Mouse (Mus musculus): ENCODE results near the gene Birc5. TPM values are rescaled to one million over a fixed set of nuclear protein-coding genes. Genes with fewer than 3 reads are reported as not detected.

Gene Birc5
- total RNA-seq, 2 experiments from 2014 or later, result 0.74 to 0.84 TPM

Other genes starting within 250 kb of the Birc5 start
- 10 to 100 TPM; 15.0 to 19.6 TPM for gene Tnrc6c, start 195.0 kb upstream of the Birc5 start, total RNA-seq (2021)
- 1 to 10 TPM; 1.2 to 1.7 TPM for gene Tmc8, start 67.2 kb upstream of the Birc5 start, total RNA-seq (2021)
- gene Tmc6, start 67.1 kb upstream of the Birc5 start, total RNA-seq (2021), result 1 to 10 TPM; 5.8 to 5.9 TPM
- not detected for gene 6030468B19Rik, start 51.6 kb upstream of the Birc5 start, total RNA-seq (2021)
- under 1 TPM; 0.57 to 0.89 TPM for gene Gm20708, start 39.6 kb upstream of the Birc5 start, total RNA-seq (2021)
- 100 to 1,000 TPM; 155 to 161 TPM for gene Syngr2, start 39.6 kb upstream of the Birc5 start, total RNA-seq (2021)
- 1 to 10 TPM; 2.7 to 3.0 TPM for gene Afmid, start 23.3 kb upstream of the Birc5 start, total RNA-seq (2021)
- 1 to 10 TPM; 4.5 TPM for gene Tk1, start 23.2 kb upstream of the Birc5 start, total RNA-seq (2021)
- gene Tmem235, start 11.5 kb downstream of the Birc5 start, total RNA-seq (2021), result not detected
- 1 to 10 TPM; 4.3 to 5.2 TPM for gene Tha1, start 24.2 kb downstream of the Birc5 start, total RNA-seq (2021)
- gene Socs3, start 120.8 kb downstream of the Birc5 start, total RNA-seq (2021), result 1 to 10 TPM; 1.8 to 4.7 TPM
- 10 to 100 TPM; 17.9 to 18.9 TPM for gene Pgs1, start 137.0 kb downstream of the Birc5 start, total RNA-seq (2021)